Mouse (Mus musculus): ENCODE data around the gene Myl10.
"Not testable (repeated sequence)": the region's sequence is repeated elsewhere in the genome, so short reads cannot be mapped to it uniquely, and the experiment has no call there.

Gene Myl10

DNA sequence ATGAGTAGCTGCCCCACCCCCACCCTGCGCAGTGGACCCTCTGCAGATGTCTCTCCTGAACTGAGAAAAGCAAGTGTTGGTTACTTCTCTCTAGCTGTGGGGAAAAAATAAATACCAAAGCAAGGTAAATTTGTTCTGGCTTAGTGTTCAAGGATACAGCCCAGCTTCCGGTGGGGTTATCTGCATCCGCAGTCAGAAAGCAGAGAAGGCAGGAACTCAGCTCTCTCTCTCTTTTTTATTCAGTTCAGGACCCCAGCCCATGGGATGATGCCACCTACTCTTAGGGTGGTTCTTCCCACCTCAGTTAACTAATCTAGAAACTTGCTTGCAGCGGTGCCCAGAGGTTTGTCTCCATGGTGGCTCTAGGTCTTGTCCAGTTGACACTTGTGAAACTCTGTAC lies at the start of gene Myl10:
Gene Myl10 (plus strand): TSS at position 363 of the 400 bp plus-strand sequence.
- DNase-seq (ENCODE audit: low spot score), result no peak

DNA sequence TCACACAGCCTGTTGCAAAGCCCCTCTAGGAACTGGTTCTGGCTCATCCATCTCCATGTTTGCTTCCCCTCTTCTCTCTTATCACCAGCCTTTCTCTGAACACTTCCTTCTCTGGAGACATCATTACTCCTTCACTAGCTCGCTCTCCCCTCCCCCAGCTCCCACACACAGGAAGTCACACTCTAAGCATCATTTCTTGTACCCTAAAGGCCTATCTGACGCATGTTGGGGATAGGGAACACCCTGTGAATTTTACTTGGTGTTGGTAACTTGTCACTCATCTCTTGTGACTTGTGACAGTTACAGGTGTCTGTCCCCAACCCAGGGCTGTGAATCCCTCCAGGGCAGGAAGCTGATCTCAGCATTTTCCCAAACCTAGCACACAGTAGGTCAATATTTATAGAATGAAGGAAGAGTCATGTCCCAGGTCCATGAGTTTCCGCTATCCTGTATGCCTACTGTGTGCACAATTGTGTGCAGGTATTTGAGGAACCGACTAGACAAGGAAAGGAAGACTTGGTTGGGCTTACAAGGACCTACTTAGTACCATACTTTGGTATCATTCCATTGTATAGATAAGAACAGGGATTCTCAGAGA lies 46.1 kb upstream of the Myl10 start:
- DNase-seq (ENCODE audit: low spot score), result no peak

DNA sequence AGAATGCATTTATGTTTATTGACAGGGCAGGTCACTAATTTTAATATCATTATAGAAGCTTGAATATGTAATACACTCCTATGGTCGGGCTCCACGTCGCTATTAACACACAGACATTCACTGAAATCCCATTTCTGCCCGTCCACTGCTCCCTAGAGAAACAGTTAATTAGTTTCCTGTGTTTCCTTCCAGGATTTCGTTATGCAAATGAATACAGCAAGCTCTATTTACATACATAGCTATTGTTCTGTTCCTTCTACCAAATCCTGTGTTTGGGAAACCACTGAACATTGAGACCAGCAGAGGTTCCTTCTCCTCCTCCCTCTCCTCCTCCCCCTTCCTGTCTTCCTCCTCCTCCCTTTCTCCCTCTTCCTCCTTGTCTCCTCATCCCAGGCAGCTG lies 43.9 kb upstream of the Myl10 start:
- DNase-seq (ENCODE audit: low spot score), result no peak

DNA sequence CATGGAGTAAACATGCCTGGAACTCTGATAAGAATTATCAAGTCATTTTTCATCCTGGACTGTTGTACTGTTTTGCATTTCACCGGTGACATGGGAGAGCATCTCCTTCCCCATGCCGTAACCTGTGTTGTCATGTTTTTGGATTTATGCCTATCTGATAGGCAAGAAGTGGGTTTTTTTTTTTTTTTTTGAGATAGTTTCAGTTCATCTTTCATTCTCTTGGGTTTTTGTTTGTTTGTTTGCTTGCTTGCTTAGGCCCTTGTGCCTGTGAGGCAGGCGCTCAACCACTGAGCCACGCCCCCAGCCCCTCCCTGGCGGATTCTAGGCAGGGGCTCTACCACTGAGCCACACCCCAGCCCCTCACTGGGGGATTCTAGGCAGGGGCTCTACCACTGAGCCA lies 43.3 kb upstream of the Myl10 start:
- no peak for DNase-seq (ENCODE audit: low spot score)

DNA sequence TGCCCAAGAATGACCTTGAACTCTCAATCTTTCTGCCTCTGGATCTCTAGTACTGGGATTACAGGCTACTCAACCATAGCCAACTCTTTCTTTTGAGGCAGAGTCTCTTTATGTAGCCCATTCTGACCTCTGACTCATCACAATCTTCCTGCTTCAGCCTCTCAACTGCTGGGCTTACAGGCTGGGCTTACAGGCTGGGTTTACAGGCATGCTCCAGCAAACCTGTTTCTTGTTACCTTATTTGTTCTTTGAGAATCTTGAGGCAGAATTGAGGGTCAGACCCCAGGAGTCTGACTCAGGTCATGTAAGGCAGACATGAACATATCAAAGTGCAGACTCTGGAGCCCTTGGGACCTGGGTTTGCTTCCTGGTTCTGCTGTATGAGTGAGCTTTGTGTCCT lies 38.5 kb upstream of the Myl10 start:
- DNase-seq (ENCODE audit: low spot score), result no peak

DNA sequence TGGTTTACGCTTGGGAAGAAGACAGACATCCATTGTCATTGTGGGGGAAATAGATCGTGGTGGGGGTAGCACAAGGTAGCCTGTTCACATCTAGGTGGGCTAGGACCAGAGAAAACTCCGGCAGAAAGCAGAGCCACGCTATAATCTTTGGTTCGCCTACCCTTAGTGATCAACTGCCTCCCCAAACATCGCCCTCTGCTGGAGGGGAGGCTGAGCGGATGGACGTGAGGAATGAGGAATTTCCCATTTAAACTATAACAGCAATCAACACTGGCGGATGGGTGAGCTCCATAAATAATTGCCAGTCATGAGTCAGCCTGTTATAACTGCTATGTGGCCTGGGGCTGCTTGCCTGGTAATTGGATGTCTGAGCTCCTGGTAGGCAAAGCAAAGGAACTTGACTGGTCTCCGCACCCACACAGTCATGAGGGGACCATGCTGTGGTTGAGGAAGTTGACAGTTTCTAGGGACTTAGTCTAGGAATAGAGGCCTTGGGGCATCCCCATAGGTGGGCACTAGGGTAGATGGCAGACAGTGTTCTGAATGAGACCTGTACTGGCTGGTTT lies 36.0 kb upstream of the Myl10 start:
- DNase-seq (ENCODE audit: low spot score), result no peak

DNA sequence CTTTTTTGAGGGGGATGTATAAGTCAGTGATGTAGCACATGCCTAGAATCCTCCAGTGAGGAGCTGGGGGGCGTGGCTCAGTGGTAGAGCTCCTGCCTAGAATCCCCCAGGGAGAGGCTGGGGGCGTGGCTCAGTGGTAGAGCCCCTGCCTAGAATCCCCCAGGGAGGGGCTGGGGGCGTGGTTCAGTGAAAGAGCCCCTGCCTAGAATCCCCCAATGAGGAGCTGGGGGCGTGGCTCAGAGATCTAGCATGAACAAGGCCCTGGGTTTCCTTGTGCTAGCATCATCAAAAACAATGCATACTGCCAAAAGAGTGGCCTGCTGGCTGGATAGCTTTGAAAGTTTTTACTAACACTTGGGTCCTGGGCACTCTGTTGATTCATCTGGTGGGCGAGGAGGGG lies 32.2 kb upstream of the Myl10 start:
- DNase-seq (ENCODE audit: low spot score), result not testable (repeated sequence)

DNA sequence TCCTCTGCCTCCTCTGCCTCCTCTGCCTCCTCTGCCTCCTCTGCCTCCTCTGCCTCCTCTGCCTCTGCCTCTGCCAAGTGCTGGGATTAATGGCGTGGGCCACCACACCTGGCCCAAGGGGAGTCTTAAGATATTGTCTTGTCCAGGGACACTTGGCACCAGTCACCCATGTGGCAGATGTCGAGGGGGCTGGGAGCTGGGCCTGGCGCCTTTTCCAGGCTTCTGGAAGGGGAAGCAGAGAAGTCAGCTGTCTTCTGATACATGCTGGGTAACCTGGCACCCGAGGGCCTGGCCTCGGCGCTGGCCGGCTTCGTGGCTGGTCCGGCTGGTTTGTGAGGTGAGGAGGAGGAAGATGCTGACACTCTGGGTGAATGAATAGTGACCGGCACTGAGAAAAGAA lies 30.7 kb upstream of the Myl10 start:
- DNase-seq (ENCODE audit: low spot score), result no peak

DNA sequence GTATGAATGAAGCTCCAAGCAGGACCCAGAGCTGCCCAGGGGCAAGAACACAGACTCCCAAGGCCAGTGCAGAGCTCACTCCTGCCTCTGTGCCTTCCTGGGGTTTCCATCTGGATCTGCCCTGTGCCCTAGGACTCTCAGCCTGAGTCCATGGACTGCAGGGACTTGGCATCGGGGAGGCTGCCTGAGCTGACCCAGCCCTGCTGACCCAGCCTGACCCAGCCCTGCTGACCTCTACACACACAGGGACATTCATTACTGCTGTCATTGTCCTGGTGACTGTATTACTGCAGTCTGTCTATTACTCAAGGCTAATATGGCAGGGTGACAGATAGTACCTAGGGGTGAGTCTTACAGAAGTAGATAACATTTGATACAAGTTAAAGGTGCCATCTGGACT lies 30.1 kb upstream of the Myl10 start:
- DNase-seq (ENCODE audit: low spot score), result peak; percentile 27

DNA sequence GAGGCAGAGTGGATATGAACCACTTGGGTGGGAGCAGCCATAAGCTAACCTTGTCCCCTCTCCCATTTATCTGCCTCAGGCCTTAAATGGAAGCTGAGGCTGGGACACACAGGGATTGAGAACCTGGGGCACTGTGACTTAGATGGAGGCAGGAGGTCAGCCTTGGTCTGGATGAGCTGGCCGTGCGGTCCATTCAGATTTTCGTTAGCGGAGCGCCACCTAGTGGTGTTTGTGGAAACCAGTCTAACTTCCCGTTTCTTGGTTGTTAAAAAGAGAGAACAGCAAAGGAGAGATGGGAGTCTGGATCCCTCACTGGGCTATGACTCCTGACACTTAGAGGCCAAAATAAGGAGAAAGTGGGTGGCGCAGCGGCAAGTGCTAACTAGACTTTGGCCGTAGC lies 28.4 kb upstream of the Myl10 start:
- peak; percentile 94 for DNase-seq (ENCODE audit: low spot score)

DNA sequence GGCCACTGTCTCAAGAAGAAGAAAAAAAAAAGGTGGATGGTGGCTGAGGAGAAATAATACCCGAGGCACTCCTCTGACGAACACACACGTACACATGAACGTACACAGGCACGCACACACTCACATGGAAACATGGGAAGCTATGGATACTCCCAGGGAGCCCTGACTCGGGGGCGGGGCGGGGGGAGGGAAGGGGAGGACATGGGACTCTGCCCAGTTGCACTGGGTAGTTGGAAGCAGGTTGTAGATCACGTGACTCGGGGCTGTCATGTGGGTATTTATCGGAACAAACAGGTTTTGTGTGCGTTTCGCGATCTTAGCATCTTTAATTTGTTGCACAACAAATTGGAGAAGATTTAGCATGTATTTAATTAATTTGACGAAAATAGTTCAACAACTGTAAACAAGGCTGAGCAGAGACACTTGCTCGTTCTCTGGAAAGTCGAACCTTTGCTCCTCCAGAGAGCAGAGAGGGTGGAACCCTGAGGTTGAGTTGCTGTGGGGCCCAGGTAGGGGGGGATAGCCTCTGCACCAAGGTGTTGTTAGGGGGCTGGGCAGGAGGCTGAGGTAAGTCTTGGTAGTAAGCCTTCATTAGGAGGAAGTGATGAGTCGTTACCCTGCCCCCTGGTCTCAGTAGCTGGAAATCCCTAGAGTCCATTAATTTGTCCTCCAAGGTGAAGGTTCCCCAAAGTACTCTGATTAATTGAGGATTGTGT lies 16.5 kb upstream of the Myl10 start:
- no peak for DNase-seq (ENCODE audit: low spot score)

DNA sequence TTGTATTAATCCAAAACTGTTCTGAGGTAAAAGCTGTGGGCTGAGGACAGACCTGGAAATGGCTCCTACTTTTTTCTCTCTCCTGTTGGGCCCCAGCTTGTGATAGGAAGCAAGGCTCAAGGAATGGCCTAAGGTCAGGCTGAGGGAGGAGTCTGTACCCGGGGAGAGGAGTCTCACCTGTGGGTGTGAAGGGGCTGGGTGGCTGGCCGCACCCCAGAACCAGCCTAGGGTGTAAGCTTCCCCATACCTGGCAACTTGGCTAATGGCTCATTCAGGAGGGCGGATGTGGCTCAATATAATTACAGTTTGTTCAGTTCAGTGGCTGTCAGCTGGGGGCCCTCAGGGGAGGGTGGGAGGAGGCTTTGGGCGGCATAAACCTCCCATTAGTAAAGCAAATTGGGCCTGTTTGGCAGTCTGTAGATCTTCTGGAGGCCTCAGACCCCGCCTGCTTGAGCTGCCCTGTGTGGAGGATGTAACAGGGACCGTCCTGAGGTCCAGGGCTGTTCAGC lies 14.1 kb upstream of the Myl10 start:
- DNase-seq (ENCODE audit: low spot score), result no peak

DNA sequence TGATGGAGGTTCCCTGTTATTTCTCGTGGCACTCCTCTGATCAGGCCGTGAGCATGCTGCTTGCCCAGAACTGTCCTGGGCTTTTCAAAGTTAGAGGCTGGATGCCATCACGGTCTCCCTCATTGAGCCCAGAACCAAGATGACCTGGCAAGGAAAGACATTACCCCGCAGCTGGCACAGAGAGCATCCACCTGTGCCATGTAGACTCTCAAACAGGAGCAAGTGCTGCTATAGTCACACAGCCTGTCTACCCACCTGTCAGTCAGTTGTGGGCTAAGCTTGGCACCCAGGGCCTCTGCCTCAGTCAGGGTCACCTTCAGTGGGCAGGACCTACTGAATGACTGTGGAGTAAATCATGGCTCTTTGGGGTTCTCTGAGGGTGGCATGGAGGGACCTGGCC lies 6.6 kb upstream of the Myl10 start:
- no peak for DNase-seq (ENCODE audit: low spot score)

DNA sequence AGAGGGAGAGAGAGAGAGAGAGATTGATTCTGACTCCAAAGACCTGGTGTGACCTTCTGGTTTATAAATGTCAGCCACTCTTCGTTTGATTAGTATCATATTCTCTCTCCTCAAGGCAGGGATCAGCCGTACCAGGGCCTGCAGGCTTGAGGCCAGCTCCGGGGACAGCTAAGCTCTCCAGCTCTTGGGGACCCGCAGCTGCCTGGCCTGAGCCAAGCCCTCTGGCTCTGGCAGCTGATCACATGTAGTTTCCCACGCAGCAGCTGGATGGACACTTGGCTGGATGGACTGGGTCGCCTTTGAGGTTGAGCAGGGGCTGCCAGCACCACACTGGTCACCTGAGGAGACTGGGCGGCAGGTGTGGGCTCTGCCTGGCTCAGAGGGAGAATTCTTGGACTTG lies 5.4 kb upstream of the Myl10 start:
- no peak for DNase-seq (ENCODE audit: low spot score)

DNA sequence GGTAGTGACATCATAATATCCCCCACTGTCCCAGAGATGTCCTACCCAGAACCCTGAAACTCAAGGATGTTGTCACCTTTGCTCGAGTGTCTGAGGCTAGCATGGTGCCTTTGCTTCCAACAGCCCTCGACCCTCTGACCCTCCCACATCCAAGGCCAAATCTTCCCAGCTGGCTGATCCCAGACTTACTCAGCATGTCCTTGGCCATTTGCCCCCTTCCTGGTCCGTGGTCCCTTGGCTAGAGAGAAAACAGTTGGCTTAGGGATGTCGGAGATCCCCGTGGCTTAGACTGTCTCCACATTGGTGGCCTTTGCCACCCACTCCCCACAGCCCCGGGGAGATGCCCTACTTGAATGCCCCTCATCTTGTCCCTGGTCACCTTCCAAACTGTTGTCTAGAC lies 4.1 kb upstream of the Myl10 start:
- no peak for DNase-seq (ENCODE audit: low spot score)

DNA sequence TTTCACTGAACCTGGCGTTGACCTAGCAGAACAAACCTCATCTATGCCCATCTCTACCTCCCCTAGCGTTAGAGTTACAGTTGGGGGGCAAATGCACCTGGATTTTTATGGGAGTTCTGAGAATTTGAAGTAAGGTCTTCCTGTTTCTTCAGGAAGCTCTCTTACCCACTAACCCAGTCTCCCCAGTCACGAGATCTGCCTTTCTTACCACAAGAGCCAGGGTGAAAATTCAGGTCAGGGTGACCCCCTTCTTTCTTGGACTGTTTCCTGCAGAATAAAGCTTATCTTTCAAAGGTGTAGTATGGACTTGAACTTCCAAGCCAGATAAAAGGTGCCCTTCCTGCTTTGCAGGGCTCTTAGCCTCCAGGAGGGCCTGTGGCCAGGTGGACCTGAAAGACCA lies 1.8 kb upstream of the Myl10 start:
- DNase-seq (ENCODE audit: low spot score), result no peak

DNA sequence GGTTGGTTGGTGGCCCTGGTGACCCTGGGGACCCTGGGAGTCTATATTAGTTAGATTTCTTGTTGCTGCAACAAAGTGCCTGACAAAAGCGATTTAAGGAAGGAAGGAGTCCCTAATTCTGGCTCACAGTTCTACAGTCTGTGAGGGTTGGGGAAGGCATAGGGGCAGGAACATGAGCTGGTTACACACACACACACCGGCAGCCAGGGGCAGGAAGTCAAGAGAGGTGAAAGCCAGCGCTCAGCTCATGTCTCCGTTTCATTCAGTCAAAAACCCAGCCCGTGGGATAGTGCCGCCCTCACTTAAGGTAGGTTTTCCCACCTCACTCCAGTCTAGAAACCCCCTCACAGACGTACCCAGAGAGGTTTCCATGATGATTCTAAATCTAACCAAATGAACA lies 472 bp downstream of the Myl10 start:
- no peak for DNase-seq (ENCODE audit: low spot score)

DNA sequence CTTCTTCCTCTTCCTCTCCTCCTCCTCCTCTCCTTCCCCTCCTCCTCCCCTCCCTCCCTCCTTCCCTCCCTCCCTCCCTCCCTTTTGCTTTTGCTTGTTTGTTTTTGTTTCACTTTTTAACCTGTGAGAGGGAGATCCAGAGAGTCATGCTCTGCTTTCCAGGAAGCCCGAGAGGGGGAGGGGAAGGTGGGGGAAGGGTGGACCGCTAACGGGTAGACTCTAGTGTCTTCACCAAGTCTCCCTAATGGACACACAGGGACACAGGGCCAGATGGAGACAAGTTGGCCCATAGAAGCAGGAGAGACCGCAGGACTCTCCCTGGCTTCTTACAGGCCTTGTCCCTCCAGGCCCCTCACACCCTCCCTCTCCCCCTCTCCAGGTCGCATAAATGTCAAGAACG lies 2.0 kb downstream of the Myl10 start:
- no peak for DNase-seq (ENCODE audit: low spot score)

DNA sequence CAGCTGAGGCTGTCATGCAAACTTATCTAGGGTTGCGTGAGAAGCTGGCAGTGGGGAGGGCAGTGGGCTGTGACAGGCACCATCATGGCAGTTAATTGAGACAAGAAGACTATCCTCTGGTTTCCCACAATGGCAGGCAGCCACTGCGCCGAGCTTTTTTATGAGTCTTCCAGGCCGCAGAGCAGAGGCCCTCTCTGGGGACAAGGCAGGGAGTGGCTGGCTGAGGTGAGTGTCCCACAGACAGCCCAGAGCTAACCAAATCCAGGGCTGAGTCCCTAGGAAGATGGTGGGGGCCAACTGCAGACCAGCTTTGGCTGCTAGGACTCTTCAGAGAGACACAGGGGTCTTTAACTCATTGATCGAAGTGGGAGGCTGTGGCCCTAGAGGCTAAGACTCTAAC lies 3.6 kb downstream of the Myl10 start:
- DNase-seq (ENCODE audit: low spot score), result no peak

DNA sequence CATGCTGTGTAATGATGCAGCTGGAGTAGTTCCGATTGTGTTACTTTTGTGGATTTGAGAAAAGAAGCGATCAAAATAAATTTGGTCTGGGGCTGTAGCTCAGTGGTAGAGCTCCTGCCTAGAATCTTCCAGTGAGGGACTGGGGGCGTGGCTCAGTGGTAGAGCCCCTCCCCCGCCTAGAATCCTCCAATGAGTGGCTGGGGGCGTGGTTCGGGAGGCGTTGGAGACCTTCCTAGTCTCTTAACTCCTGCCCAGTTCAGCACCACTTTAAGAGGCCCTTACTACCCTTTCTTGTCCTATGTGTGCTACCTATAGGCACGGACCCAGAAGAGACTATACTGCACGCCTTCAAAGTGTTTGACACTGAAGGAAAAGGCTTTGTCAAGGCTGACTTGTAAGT lies 4.7 kb downstream of the Myl10 start:
- no peak for DNase-seq (ENCODE audit: low spot score)

DNA sequence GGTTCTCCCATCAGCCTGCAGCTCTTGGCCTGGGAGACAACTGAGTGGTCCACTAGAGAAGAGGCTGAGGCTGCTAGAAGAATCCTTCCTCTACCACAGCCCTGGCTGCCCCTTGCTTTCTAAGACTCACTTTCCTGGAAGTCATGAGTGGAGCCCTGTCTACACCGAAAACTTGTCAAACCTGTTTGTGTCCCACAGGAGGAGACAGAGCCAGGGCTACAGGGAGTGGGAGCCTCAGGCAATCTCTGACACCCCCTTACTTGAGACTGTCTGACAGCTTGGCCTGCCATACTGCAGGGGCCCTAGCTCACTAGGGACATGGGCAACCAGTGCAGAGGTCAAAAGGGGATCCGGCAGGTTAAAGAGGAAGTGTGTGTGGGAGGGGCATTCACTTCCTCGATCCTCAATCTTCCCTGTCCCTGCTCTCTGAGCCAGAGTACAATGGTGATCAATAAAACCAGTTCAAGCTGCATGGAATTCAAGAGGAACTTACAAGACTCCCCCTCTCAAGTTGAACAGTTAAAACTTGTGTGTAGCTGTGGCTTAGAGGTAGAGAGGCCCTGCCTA lies 9.3 kb downstream of the Myl10 start:
- peak; percentile 8 for DNase-seq (ENCODE audit: low spot score)

DNA sequence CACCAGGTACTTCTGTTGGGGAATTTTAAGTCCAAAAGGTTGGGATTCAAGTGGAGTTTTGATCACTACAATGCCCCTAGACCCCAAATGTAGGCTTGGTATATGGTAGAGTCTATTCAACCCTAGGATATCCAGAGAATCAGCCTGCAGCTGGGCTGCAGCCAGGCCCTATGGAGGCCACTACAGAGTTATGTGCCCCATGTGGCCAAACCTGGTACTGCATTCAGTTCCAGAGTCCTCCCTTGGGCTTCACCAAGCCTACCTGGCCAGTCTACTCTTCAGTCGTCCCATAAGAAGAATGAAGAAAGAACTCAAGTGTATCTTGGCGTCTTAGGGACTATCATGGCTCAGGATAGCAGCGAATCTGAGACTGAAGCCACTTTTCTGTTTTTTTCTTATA lies 10.8 kb downstream of the Myl10 start:
- DNase-seq (ENCODE audit: low spot score), result peak; percentile 55

DNA sequence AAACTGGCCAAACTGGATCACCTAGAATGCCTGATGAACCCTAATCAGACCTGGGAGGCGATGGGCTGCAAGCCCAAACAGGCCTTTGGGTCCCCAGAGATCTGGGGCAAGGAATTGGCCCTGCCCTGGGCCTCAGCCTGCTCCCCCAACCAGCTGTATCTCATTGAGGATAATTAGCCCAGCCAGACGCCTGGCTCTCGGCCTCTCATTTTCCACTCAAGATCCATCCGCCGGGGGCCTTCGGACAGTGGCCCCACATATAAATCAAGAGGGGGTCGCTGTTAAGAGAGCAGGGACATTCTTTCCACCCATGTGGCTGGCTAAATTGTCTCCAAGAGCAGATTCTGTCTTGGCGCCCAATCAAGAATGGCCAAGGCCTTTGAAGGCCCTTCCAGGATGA lies 11.2 kb downstream of the Myl10 start:
- DNase-seq (ENCODE audit: low spot score), result no peak
